Mouse (Mus musculus): ENCODE measurements at regions not wholly inside any gene's neighbourhood (a gene's known extent, or its start where the extent isn't known, plus 50 kb on each side); places are given as distances from the start of the nearest gene placed in this dataset.

GRCm38 (mm10) chr16:95196622-95197021 lies 60.7 kb upstream of the Kcnj15 start:
- peak; percentile 83 to 85 for DNase-seq

GRCm38 (mm10) chr16:95198795-95199563 lies 58.4 kb upstream of the Kcnj15 start:
- no peak for DNase-seq

- no peak for DNase-seq
These were observed 55.1 kb upstream of the Kcnj15 start for GRCm38 (mm10) chr16:95202126-95202883.

- no peak for DNase-seq
These were observed 54.3 kb upstream of the Kcnj15 start for GRCm38 (mm10) chr16:95203026-95203425.

- no peak for DNase-seq
These were observed 53.6 kb upstream of the Kcnj15 start for GRCm38 (mm10) chr16:95203790-95204189.

GRCm38 (mm10) chr16:95204507-95204906 lies 52.9 kb upstream of the Kcnj15 start:
- no peak for DNase-seq

- DNase-seq = no peak
These were observed 50.9 kb upstream of the Kcnj15 start for GRCm38 (mm10) chr16:95206445-95206844.

GRCm38 (mm10) chr16:95207547-95207946 lies 49.8 kb upstream of the Kcnj15 start:
- DNase-seq = no peak

Measured in kidney, postnatal 4 days (tissue).